In genomic region chr9:95153966-95154365, GRCm38 (mm10) we compare ENCODE assay signal across 24 mouse cellular contexts.
"Had no signal": no experiment of that assay in that cellular context is flagged by ENCODE, and none has a peak within 500 bp of the region (broad histone marks: within the 10 kb centered on the region; RNA-seq: fewer than 3 reads in every experiment).

No protein-coding gene starts in this region.

- H3K9ac ChIP-seq: heart, embryonic 13.5 days; heart, embryonic 15.5 days; hindbrain, embryonic 12.5 days; hindbrain, embryonic 14.5 days; limb, embryonic 13.5 days; limb, embryonic 15.5 days; liver, embryonic 12.5 days; liver, embryonic 14.5 days had no signal

- H3K9me3 ChIP-seq: heart, embryonic 13.5 days; heart, embryonic 15.5 days; hindbrain, embryonic 10.5 days; hindbrain, embryonic 12.5 days; limb, embryonic 13.5 days; limb, embryonic 15.5 days; liver, embryonic 12.5 days had no signal

- H3K4me3 ChIP-seq: gastrocnemius, adult 2 months; heart, adult 2 months; heart, embryonic 13.5 days; heart, embryonic 15.5 days; hindbrain, embryonic 10.5 days; hindbrain, embryonic 12.5 days; limb, embryonic 13.5 days; limb, embryonic 15.5 days; liver, embryonic 12.5 days had no signal

- H3K36me3 ChIP-seq: heart, embryonic 13.5 days; heart, embryonic 15.5 days; hindbrain, embryonic 10.5 days; hindbrain, embryonic 12.5 days; limb, embryonic 13.5 days; limb, embryonic 15.5 days; liver, embryonic 12.5 days had no signal

- H3K27me3 ChIP-seq: heart, embryonic 15.5 days; hindbrain, embryonic 12.5 days; limb, embryonic 13.5 days; limb, embryonic 15.5 days; liver, embryonic 12.5 days had no signal

- H3K4me2 ChIP-seq: heart, embryonic 11.5 days; heart, embryonic 13.5 days; heart, embryonic 15.5 days; hindbrain, embryonic 12.5 days; hindbrain, embryonic 14.5 days; limb, embryonic 13.5 days; limb, embryonic 15.5 days; liver, embryonic 12.5 days had no signal

- H3K27ac ChIP-seq: gastrocnemius, adult 2 months; heart, adult 2 months; heart, embryonic 13.5 days; heart, embryonic 15.5 days; hindbrain, embryonic 10.5 days; hindbrain, embryonic 12.5 days; hindbrain, embryonic 14.5 days; limb, embryonic 13.5 days; limb, embryonic 15.5 days; liver, embryonic 12.5 days; liver, embryonic 14.5 days had no signal

- DNase-seq: gastrocnemius, adult 2 months; gastrocnemius, postnatal 10 days; gastrocnemius, postnatal 25 days; heart, adult 2 months; heart, postnatal 4 days; kidney, adult 11 months; kidney, adult 8-10 months; kidney, postnatal 10 days; kidney, postnatal 25 days; layer of hippocampus, adult 9-11 months; layer of hippocampus, postnatal 36 days; left cerebral cortex, postnatal 4 days had no signal

- ATAC-seq: hindbrain, embryonic 16.5 days; intestine, embryonic 16.5 days; liver, embryonic 12.5 days had no signal

- H3K4me1 ChIP-seq: heart, embryonic 13.5 days; hindbrain, embryonic 10.5 days; hindbrain, embryonic 12.5 days; liver, embryonic 12.5 days had no signal
